Mouse (Mus musculus) ES-E14 (cell line): ENCODE results near the gene Tenm2. TPM values are rescaled to one million over a fixed set of nuclear protein-coding genes. Genes with fewer than 3 reads are reported as not detected.

Experiments used
- DNase-seq: peaks from one replicate; pipeline ENCODE4 v3.0.0-alpha.2; 2013; ENCODE audit warnings: low read depth, low spot score
- H3K27ac ChIP-seq: 2 replicates; pipeline ENCODE4 v1.5.1; 2012; ENCODE audit warnings: low read depth, mild to moderate bottlenecking, low read length, moderate library complexity, mixed read lengths; ENCODE audit not compliant: poor library complexity, insufficient read depth, severe bottlenecking
- H3K36me3 ChIP-seq: 2 replicates; pipeline ENCODE4 v1.6.1; 2012; ENCODE audit warnings: mild to moderate bottlenecking, low read length, moderate library complexity, mixed read lengths; ENCODE audit not compliant: control insufficient read depth, poor library complexity, insufficient read depth, severe bottlenecking
- H3K4me1 ChIP-seq, 2 experiments: fragments of 150-350 bp in 1 of 2; sonication (generic) in 1 of 2; 2 replicates each; pipeline ENCODE4 v1.6.1; 2012; ENCODE audit warnings: low read length in 2 of 2, mild to moderate bottlenecking in 1 of 2, mixed read lengths in 1 of 2; ENCODE audit not compliant: control insufficient read depth in 2 of 2, insufficient read depth in 2 of 2, poor library complexity in 1 of 2
- H3K4me3 ChIP-seq, 2 experiments: fragments of 150-350 bp in 1 of 2; sonication (generic) in 1 of 2; 2 replicates each; pipeline ENCODE4 v1.5.1; 2012; ENCODE audit warnings: low read length in 2 of 2, low read depth in 1 of 2, mild to moderate bottlenecking in 1 of 2, mixed read lengths in 1 of 2; ENCODE audit not compliant: insufficient read depth in 1 of 2, poor library complexity in 1 of 2, severe bottlenecking in 1 of 2
- H3K9ac ChIP-seq: 2 replicates; pipeline ENCODE4 v1.6.1; 2012; ENCODE audit warnings: low read depth, mild to moderate bottlenecking, low read length, mixed read lengths; ENCODE audit not compliant: poor library complexity, insufficient read depth, severe bottlenecking
- H3K9me3 ChIP-seq: fragments of 150-350 bp; sonication (generic); 2 replicates; pipeline ENCODE4 v1.6.1; 2012; ENCODE audit warnings: low read depth, mild to moderate bottlenecking, low read length; ENCODE audit not compliant: control insufficient read depth, insufficient read depth
- CHD2 ChIP-seq: IDR thresholded peaks from 2 replicates; pipeline ENCODE4 v1.6.1; 2014; ENCODE audit warnings: mild to moderate bottlenecking, low read depth, low read length, inconsistent platforms
- HCFC1 ChIP-seq: IDR thresholded peaks from 2 replicates; pipeline ENCODE4 v1.6.1; 2012; ENCODE audit warnings: low read length, inconsistent platforms, borderline replicate concordance; ENCODE audit not compliant: insufficient read depth
- MAFK ChIP-seq: IDR thresholded peaks from 2 replicates; pipeline ENCODE4 v1.6.1; 2014; ENCODE audit warnings: mild to moderate bottlenecking, low read depth, low read length, inconsistent platforms; ENCODE audit not compliant: insufficient read depth
- ZC3H11A ChIP-seq: IDR thresholded peaks from 2 replicates; pipeline ENCODE4 v1.6.1; 2012; ENCODE audit warnings: low read depth, mild to moderate bottlenecking, inconsistent platforms, low read length, borderline replicate concordance
- ZNF384 ChIP-seq: IDR thresholded peaks from 2 replicates; pipeline ENCODE4 v1.6.1; 2012; ENCODE audit warnings: low read depth, low read length, inconsistent platforms
- in situ Hi-C, 2 experiments: fragments of 600-800 bp; cut with MboI; formaldehyde crosslinking; loops; one replicate each; pipeline ENCODE4 v1.15.1; 2025; ENCODE audit warnings: low sequenced_read_pairs in 2 of 2, inconsistent platforms in 1 of 2; ENCODE audit not compliant: unreplicated experiment in 2 of 2
- total RNA-seq: library from RNA; depleted of rRNA; stranded (reverse); fragments of 300-350 nt; gene quantifications from 2 replicates; pipeline ENCODE4 v1.2.3, GENCODE M21; 2012

The Tenm2 gene
- total RNA-seq, 1 experiment, result 0.04 TPM

DNA sequence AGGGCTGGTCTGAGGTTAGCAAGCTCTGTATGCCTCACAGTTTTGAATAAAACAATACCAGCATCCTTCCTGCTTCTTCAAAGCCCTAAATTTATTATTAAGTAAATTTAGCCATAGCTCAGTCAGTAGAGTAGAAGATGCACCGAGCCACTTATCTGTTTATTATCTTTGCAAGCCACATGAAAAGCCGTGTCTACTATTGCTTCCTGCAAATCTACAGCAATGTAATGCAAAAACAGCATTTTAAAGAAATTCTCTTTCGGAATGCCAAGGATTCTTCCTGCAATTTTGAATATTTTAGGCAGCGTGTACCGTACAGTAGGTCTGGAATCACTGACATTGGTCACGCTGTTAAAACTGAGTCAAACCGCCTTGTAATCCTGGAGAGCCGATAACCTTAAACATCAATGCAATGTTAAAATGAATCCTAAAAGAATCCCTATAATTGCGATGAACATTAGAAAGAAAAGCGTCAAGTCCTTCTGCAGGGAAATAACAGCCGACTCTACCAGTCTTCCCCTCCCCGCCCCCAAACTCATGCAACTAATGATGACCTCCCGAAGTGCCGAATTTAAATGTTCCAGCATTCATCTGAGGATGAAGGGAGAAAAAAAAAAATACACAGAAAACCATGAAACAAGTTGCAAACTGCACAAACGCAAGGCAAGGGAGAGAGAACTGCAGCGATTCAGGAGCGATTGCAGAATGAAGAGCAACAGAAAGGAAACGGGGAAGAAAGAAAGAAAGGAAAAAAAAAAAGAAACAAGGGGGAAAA lies 556 bp downstream of the Tenm2 start:
- H3K27ac ChIP-seq, result no peak overlapping the region
- no peak for DNase-seq
- no peak overlapping the region for H3K9ac ChIP-seq

DNA sequence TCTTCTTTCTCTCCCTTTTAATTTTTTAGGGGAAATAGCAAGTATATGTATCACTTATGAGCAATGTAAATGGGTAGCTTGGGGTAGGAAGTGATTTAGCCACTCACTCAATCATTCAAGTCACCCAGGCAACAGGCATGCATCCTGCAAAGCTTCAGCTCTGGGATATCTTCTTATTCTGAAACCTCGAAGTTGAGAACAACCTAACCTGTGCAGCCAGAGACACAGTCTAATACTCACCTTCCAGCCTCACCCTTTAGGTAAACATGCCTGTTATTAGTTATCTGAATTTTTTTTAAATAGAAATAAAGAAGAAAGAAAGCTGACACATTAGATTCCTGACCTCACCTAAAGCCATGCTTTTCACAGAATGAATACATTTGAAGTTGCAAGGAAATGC lies 8.4 kb downstream of the Tenm2 start:
- no peak overlapping the region for H3K9ac ChIP-seq
- in situ Hi-C loops, result no loop called here
- DNase-seq, result no peak
- no peaks in the 10 kb centered on the region; a peak in 1 of 4 replicates for H3K4me1 ChIP-seq
- no peak overlapping the region for H3K4me3 ChIP-seq
- H3K36me3 ChIP-seq, result no peaks in the 10 kb centered on the region
- H3K27ac ChIP-seq, result no peak overlapping the region
- H3K9me3 ChIP-seq, result no peaks in the 10 kb centered on the region
- TF ChIP-seq HCFC1 (no peak), CHD2 (no peak), ZC3H11A (no peak), ZNF384 (no peak), MAFK (no peak)

More for the DNA sequence above, 556 bp downstream of the Tenm2 start:
- Histone ChIP-seq H3K9me3 (no peaks in the 10 kb centered on the region), H3K4me1 (no peaks in the 10 kb centered on the region), H3K4me3 (peak overlapping the region in 1 of 2 experiments; percentile 94; a peak in 3 of 4 replicates), H3K36me3 (no peaks in the 10 kb centered on the region)
- in situ Hi-C loops, result no loop called here
- TF ChIP-seq HCFC1 (no peak), MAFK (no peak), ZNF384 (no peak), CHD2 (no peak), ZC3H11A (no peak)

DNA sequence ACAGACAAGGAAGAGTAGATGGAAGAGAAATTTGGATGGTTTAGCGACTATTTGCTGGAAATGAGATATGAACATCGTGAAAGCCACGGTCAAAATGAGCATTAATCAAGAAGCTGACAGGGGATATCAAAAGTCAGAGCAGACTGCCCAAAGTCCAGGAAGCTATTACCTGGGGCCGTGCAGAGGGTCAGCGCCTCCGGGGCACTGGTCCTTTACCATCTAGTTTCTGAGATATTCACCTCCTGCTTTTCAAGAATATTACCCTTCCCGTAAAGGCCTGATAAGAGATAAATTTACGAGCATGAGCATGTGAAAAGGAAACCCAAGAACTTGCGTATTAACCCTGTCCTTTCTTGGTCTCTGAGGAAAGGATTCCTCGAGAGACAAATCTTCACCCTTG lies 8.8 kb downstream of the Tenm2 start:
- Histone ChIP-seq H3K4me3 (no peak overlapping the region), H3K27ac (no peak overlapping the region), H3K4me1 (no peaks in the 10 kb centered on the region; a peak in 1 of 4 replicates), H3K9ac (no peak overlapping the region), H3K9me3 (no peaks in the 10 kb centered on the region), H3K36me3 (no peaks in the 10 kb centered on the region)
- in situ Hi-C loops, result no loop called here
- no peak for DNase-seq
- no peak for TF ChIP-seq ZNF384
- TF ChIP-seq MAFK, result no peak
- no peak for TF ChIP-seq CHD2
- no peak for TF ChIP-seq ZC3H11A
- no peak for TF ChIP-seq HCFC1

DNA sequence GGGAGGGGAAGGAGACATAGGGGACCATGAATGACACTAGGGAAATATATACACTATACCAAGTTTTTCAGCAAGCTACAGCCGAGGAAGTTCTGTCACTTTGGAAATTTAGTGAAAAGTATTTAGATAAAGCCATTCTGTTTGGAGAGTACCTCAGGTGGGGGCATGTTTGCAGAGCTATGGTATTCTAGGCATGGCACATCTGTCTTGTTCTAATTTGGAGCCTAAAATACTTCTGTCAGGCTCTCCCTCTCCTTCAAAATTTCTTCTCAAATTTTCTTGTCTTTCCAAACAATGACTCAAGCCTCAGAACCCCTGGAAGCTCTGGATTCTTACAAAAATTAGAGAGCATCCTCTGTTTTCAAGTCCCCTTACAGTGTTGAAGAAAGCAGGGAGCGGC lies 13.0 kb downstream of the Tenm2 start:
- no peak overlapping the region for H3K27ac ChIP-seq
- no peak for DNase-seq
- H3K36me3 ChIP-seq, result no peaks in the 10 kb centered on the region
- no peak overlapping the region for H3K9ac ChIP-seq
- TF ChIP-seq CHD2 (no peak), ZC3H11A (no peak), ZNF384 (no peak), HCFC1 (no peak)
- H3K4me1 ChIP-seq, result no peaks in the 10 kb centered on the region; a peak in 1 of 4 replicates
- H3K9me3 ChIP-seq, result no peaks in the 10 kb centered on the region
- in situ Hi-C loops, result no loop called here
- H3K4me3 ChIP-seq, result no peak overlapping the region

DNA sequence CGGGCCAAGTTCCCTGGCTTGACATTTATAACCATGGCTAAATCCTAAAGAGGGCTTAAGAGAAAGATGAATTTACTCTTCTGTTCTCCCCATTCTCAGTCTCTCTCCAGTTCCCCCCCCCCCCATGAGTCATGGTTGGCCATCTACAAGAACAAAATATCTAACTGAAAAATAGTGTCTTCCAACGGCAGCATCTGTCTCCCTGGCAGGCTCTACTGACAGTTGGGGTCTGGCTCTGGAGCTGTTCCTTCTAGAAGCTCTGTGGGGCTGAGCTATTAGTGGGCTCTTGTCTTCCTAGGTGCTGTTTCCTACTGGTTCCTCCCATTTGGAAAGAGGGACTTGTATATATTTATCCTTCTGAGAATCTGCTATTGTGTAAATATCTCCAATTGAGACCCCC lies 13.7 kb downstream of the Tenm2 start:
- no peak overlapping the region for H3K27ac ChIP-seq
- in situ Hi-C loops, result no loop called here
- H3K36me3 ChIP-seq, result no peaks in the 10 kb centered on the region
- H3K9ac ChIP-seq, result no peak overlapping the region
- H3K4me3 ChIP-seq, result no peak overlapping the region
- TF ChIP-seq ZC3H11A, result no peak
- TF ChIP-seq HCFC1, result no peak
- TF ChIP-seq CHD2, result no peak
- no peak for TF ChIP-seq MAFK
- no peak for TF ChIP-seq ZNF384
- no peaks in the 10 kb centered on the region; a peak in 1 of 4 replicates for H3K4me1 ChIP-seq
- no peak for DNase-seq
- no peaks in the 10 kb centered on the region for H3K9me3 ChIP-seq
